Mouse (Mus musculus) layer of hippocampus, adult 9-10 months (tissue): ENCODE data around the gene Srm.
A peak's percentile ranks its signal among the peaks of the same experiment; 100 is the strongest.

ENCODE experiments used
- DNase-seq: peaks from one replicate; pipeline ENCODE4 v3.0.0; 2022; ENCODE audit warnings: low spot score

The Srm gene

DNA sequence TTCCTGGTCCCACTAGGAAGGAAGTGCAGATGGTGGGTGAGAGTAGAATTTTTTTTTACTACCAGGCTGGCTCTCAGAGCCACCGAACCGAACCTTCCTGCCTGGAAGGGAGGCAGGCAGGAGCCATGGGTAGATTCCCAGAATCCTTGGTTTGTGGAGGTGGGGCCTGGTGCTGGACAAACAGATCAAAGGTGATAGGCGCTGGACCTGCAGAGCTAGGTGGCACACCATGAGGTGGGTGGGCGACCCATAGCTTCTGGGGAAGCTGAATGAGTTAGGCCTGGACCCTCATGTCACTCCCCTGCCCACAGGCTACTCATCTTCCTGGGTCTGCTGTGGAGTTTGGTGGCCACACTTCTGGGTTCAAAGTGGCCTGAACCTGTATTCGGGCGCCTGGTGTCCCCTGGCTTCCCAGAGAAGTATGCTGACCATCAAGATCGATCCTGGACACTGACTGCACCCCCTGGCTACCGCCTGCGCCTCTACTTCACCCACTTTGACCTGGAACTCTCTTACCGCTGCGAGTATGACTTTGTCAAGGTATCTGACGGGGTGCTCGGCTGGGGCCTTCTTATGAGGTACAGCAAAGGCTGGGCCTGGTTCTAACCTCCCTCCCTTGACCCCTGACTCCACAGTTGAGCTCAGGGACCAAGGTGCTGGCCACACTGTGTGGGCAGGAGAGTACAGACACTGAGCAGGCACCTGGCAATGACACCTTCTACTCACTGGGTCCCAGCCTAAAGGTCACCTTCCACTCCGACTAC is 11.2 kb downstream of the Srm start, which contains the start of gene Masp2:
TSS of gene Masp2 (plus strand) at position 198 of the 764 bp plus-strand sequence.
- no peak for DNase-seq

DNA sequence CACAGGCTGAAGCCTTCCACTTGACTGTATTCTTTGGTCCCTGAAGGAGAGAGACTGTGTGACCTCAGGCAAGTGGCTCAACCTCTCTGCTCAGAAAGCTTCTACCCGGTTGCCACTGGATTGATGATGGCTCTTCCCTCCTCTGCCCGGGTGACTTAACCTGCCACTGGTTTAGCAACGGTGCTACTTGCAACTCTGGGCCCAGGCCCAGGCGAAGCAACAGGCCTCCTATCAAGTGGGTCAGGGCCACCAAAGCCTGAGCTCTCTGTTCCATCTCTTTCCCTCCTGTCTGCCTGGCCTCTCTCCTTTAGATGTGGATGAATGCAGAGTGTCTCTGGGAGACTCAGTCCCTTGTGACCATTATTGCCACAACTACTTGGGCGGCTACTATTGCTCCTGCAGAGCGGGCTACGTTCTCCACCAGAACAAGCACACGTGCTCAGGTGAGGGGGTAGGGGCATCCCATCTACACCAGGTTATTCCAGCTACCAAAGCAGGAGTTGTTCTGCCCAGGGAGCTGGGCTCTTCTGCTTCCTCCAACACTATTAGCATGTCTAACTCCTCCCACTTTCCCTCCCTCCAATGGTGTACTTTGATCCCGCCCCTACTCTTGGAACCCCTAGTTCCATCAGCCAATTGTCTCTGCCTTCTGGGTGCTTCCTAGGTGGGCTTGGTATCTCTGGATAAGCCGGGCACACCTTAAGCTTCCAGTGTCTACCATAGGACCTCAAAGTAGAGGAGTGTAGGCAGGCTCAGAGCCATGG is 12.3 kb downstream of the Srm start:
- no peak for DNase-seq

- no peak for DNase-seq
Measured at GRCm38 (mm10) chr4:148604141-148604540, 12.8 kb downstream of the Srm start.

GRCm38 (mm10) chr4:148604541-148605165 is 13.3 kb downstream of the Srm start:
- DNase-seq, result no peak

GRCm38 (mm10) chr4:148607758-148608157 is 16.5 kb downstream of the Srm start:
- peak; percentile 61 for DNase-seq

DNA sequence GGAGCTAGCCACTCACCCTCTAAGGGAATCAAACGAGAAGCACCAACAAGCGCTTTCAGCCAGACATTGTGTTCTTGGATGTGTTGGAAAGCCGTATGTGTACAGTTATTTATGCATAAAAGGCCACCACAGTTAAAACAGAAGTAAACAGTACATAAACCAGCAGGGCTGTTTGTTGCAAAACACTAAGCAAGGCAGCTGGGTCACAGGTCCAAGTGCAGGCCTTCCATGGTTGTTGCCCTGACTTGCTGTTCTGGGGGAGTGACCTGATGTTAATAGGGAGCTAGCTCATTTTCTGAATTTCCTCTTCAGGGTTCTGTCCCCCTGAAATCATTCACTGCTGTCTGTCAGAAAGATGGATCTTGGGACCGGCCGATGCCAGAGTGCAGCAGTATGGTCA is 18.5 kb downstream of the Srm start:
- DNase-seq, result no peak

- DNase-seq, result no peak
Measured at GRCm38 (mm10) chr4:148610631-148611364, 19.5 kb downstream of the Srm start.

GRCm38 (mm10) chr4:148612557-148612956 is 21.3 kb downstream of the Srm start:
- DNase-seq, result no peak

DNA sequence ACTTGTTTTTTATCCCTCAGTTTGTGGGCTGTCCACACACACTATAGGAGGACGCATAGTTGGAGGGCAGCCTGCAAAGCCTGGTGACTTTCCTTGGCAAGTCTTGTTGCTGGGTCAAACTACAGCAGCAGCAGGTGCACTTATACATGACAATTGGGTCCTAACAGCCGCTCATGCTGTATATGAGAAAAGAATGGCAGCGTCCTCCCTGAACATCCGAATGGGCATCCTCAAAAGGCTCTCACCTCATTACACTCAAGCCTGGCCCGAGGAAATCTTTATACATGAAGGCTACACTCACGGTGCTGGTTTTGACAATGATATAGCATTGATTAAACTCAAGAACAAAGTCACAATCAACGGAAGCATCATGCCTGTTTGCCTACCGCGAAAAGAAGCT is 22.4 kb downstream of the Srm start:
- no peak for DNase-seq

- no peak for DNase-seq
Measured at GRCm38 (mm10) chr4:148619805-148620204, 28.5 kb downstream of the Srm start.

GRCm38 (mm10) chr4:148620718-148621117 is 29.4 kb downstream of the Srm start:
- no peak for DNase-seq

DNA sequence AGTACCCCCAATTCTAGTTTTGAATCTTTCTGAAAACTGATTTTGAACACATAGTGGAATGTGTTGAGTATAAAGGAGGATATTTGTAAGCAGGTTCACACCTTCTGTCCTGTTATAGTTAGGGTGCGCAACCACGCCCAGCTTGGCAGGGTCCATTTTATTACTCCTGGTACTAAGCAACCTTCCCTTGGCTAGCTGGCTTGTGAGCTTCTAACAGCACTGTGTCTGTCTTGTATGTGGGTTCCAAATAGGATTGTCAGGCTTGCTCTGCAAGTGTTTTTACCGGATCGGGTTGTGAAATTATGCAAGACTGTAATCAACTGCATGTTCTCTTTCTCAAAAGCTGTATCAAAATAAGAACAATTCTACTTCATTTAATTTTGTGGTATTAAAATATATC is 31.2 kb downstream of the Srm start:
- no peak for DNase-seq

DNA sequence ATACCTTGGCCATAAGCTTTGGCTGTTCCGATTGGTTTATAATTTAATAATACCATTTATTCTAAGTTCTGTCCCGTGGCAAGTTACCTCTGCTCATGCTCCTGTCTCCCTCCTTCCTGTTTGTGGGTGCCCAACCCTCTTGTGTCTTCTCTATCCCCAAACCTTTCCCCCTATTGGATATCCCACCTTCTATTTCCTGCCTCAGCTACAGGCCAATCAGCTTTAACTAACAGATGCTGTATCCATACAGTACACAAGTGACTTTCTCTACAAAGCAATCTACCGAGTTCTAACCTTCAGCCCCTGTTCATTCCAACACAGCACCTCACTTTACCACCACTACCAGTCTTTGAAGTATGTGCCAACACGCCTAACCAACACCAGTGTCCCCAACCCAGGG is 32.3 kb downstream of the Srm start:
- no peak for DNase-seq

DNA sequence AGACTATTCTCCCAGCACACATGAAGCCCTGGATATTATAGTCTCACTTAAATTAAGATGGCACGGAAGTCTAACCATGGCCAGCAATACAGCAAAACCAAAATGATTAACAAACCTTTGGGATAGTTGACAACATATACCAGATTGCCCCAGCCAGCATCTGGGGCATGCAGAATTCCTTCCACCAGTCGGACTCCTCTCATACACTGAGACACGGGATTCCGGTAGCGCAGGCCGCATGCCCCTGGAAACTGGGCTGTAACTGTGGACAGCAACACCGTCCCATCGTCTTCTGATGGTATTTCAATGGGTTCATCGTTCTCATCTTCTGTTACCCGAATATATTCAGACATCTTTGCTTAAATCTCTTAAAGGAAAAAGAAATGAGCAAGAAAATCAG is 33.7 kb downstream of the Srm start:
- no peak for DNase-seq

GRCm38 (mm10) chr4:148625756-148626622 is 34.7 kb downstream of the Srm start:
- no peak for DNase-seq

DNA sequence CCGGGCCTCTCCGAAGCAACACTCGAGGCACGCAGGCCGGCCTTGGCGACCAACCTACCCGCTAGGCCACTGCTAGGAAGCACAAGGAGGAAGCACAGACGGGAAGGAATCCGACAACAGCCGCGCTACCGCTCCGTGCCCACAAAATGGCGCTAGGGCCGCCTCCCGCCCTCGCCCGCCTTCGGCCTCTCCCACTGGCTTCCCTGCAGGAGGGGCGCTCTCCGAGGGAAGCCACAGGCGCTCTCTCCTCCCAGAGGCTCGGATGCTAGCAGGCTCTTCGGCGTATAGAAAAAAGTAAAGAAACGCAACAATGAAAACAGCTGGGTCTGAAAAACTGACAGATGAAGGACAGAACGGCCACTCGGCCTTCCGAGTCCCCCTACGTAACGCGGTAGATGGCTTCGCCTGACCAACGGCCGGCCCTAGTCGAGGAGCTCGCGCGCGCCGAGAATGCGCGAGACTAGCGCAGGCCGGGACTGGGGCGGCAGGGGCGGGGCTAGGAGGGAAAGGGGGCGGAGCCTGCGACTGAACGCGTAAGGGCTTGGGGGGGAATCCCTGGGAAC is 35.4 kb downstream of the Srm start, which contains the start of gene Tardbp:
TSS of gene Tardbp (minus strand) at position 397 of the 563 bp plus-strand sequence.
- peak; percentile 71 for DNase-seq

DNA sequence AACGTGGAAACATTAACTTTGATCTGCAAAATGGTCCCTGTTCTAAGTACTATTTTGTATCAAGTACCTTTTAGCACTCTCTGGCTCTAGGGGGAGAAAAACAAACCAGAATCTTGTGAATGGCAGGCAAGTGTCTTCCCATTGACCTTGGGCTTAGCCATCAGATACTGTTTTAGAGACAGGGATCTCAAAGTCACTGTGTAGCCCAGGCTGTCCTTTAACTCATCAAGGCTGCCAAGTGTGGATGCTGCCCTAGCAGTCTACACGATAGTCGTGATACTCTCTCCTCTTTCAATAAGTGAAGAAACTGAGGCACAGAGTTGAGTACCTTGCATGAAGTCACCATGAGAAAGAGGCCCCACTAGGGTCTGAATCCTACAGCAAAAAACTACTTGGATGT is 35.9 kb downstream of the Srm start:
- no peak for DNase-seq

GRCm38 (mm10) chr4:148632013-148632692 is 40.9 kb downstream of the Srm start:
- DNase-seq, result no peak

DNA sequence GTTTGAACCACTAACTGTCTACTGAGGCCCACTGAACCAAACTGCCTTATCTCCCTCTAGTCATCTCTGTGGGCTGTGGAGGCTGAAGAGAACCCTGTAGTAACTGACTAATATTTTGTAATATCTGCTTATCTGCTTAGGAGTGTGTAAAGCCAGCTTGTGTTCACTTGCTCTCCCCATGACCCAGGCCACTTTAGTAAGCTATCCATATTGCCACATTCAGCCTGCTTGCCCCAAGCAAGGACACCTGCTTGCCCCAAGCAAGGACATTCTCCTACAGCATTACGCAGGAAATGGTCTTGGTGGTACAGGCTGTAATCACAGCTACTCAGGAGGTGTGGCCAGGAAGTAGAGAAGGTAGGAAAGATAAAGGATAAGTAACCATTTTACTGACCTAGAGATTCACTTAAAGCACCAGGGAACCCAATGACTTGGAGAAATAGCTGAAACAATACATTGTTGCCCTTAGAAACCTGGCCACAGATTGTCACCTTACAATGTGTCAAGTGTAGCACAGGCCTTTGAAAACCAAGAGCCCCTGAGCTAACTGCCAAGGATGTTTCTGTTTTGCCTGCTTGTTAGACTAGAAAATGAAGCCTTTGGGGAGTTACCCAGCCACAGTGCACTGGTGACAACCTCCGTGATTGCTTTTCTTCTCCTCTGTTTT is 42.2 kb downstream of the Srm start:
- no peak for DNase-seq

DNA sequence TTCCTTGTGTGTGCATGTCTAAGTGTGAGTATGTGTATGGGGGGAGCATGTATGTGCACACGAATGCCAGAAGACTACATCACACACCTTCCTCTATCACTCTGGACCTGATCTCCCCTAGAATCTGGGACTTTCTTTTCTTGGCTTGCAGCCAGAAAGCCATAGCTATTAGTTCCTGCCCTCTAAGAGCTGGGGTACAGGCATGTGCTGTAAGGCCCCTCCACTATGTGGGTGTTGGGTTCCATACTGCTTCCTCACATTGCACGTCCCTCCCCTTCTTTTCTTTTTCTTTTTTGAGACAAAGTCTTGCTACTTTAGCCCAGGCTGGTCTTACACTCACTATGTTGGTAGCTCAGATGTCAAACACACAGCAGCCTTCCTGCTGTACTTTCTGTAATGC is 44.0 kb downstream of the Srm start:
- no peak for DNase-seq
